Mouse (Mus musculus) kidney, embryonic 16.5 days (tissue): ENCODE data around the gene Man1a. TPM values are rescaled to one million over a fixed set of nuclear protein-coding genes. Genes with fewer than 3 reads are reported as not detected.

Experiments
- ATAC-seq: fragments of 200-750 bp; cut with Nextera tagmentation; 2 replicates; pipeline ENCODE4 v1.8.0; 2017; ENCODE audit warnings: moderate TSS enrichment; ENCODE audit not compliant: low FRiP score, low TSS enrichment
- H3K27ac ChIP-seq: fragments of 300-500 bp; sonication (generic); 2 replicates; pipeline ENCODE4 v1.5.1; 2014; ENCODE audit warnings: low read length
- H3K27me3 ChIP-seq: fragments of 300-500 bp; sonication (generic); 2 replicates; pipeline ENCODE4 v1.6.1; 2014; ENCODE audit warnings: low read length, control low read depth, mixed read lengths; ENCODE audit not compliant: insufficient read depth
- H3K36me3 ChIP-seq: fragments of 300-500 bp; sonication (generic); 2 replicates; pipeline ENCODE4 v1.6.1; 2014; ENCODE audit warnings: low read length, control low read depth, mixed read lengths; ENCODE audit not compliant: insufficient read depth
- H3K4me1 ChIP-seq: fragments of 300-500 bp; sonication (generic); 2 replicates; pipeline ENCODE4 v1.6.1; 2014; ENCODE audit warnings: low read length, control low read depth, mixed read lengths; ENCODE audit not compliant: insufficient read depth
- H3K4me2 ChIP-seq: fragments of 300-500 bp; sonication (generic); replicated peaks from 2 replicates; pipeline ENCODE4 v1.6.1; 2014; ENCODE audit warnings: low read depth, low read length
- H3K4me3 ChIP-seq: fragments of 300-500 bp; sonication (generic); 2 replicates; pipeline ENCODE4 v1.5.1; 2014; ENCODE audit warnings: mild to moderate bottlenecking, low read length
- H3K9ac ChIP-seq: fragments of 300-500 bp; sonication (generic); replicated peaks from 2 replicates; pipeline ENCODE4 v1.6.1; 2014; ENCODE audit warnings: low read length
- H3K9me3 ChIP-seq: fragments of 300-500 bp; sonication (generic); 2 replicates; pipeline ENCODE4 v1.6.1; 2016; ENCODE audit warnings: low read length, control low read depth
- WGBS: fragments of 180-500 bp; shearing (Covaris S2); extraction: QIAGEN DNeasy Blood & Tissue Kit; methylation state at CpG from one replicate; pipeline ENCODE4 v1.1.7; 2014; 5-methylcytosine and 5-hydroxymethylcytosine counted together
- polyA plus RNA-seq: library from polyadenylated mRNA; unstranded; fragments of >200 nt; fragmentation: Nextera tagmentation; extraction: Ambion mirVana; gene quantifications from 2 replicates; pipeline ENCODE4 v1.2.1, GENCODE M21; 2015

Gene Man1a
- polyA plus RNA-seq, 1 experiment from 2014 or later: 6.5 TPM

DNA sequence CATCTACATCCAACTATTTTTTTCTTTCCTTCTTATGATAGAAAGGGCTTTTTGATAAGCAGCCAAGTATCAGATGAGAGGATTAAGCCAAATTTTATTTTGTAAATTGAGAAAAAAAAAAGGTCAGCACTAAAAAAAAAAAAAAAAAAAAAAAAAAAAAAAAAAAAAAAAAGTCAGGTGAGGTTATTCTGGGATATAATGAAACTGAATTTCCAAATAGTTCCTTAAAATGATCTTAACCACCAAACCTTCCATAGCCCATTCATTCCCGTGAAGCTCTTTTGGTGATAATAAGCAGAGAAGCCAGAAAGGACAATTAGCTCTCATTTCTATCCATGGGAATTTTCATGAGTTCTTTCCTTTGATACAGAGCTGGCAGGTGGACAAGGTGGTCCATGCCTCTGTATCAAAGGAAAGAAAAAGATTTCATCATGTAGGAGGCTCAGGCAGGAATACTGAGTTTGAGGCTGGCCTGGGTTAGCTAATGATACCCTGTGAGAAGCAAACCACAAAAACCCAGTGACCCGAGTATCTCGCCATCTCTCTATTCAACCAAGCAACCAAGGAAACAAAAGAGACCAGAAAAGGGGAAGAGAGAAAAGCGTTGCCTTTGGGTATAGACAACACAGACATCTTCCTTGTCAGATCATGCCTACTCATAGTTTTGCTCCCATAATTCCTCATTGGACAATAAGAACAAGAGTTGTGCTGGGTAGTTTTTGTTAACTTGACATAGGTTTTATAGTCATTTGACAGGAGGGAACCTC, 162.7 kb downstream of the Man1a start:
- no peak for ATAC-seq
- Histone ChIP-seq H3K4me3 (no peak overlapping the region), H3K9me3 (no peaks in the 10 kb centered on the region), H3K4me2 (no peak overlapping the region), H3K27me3 (no peaks in the 10 kb centered on the region), H3K27ac (no peak overlapping the region), H3K36me3 (0 out of 2 replicates have a peak, but pooled peaks cover 2% of the 10 kb centered on the region), H3K9ac (no peak overlapping the region), H3K4me1 (peaks cover 7% of the 10 kb centered on the region; the same call in 1 of the 2 replicates)
- 93% methylated on average over 4 of the region's 4 CpGs for WGBS

DNA sequence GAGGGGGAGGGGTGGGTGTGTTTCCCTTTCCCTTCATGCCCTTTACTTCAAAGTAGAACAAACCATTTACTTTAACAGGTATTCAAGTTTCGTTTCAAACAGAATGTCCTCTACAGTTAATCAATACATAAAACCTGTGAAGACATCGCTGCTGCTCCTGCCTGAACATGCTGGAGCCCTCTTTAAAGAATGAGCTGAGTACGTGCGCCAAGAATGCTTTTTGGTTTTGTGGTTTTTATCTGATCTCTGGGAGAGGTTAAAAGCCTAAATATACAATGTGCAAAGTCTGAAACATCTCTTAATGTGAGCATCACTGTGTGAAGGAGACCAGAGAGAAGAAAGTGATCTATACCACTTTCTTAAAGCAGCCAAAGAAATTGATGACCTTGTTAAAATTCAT, 186.9 kb downstream of the Man1a start:
- H3K9ac ChIP-seq: no peak overlapping the region
- 61% methylated on average over 4 of the region's 4 CpGs for WGBS
- H3K27ac ChIP-seq: no peak overlapping the region
- no peak overlapping the region for H3K4me2 ChIP-seq
- H3K9me3 ChIP-seq: no peaks in the 10 kb centered on the region
- H3K36me3 ChIP-seq: no peaks in the 10 kb centered on the region
- no peak for ATAC-seq
- H3K4me1 ChIP-seq: no peaks in the 10 kb centered on the region
- no peak overlapping the region for H3K4me3 ChIP-seq
- no peaks in the 10 kb centered on the region for H3K27me3 ChIP-seq

DNA sequence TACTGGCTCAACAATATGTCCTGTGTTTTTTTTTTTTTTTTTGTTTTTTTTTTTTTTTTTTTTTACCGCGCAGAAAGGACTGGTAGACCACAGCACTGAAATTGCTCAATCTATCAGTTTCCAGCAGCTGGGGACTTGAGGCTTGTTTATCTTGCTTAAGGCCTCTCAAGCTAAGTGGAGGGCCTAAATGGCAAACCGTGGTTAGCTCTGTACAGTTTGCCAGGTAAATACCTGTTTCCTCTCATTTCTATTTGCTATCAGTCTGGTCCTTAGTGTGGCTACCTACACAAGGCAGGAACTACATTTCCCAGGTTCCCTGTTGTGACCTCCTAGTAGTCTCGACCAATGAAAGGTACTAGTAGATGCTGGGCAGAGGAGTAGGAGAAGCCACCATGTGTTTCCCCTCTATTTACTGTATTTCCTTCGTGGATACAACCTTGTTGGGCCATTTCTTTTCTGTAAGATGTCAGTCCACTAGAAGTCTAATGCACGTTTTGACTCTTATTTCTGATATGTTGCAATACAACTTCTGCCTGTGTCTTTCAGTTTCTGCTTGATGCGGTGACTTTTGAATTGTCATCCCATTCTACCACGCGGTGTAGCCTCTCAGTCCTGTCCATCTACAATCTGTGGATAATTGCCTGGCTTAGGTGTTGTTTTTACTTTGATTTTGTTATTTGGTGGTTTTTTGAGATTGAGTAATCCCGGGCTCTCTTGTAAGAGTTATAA, 187.9 kb downstream of the Man1a start:
- Histone ChIP-seq H3K27me3 (no peaks in the 10 kb centered on the region), H3K9me3 (no peaks in the 10 kb centered on the region), H3K9ac (no peak overlapping the region), H3K27ac (no peak overlapping the region), H3K4me3 (no peak overlapping the region), H3K4me1 (no peaks in the 10 kb centered on the region), H3K36me3 (no peaks in the 10 kb centered on the region), H3K4me2 (no peak overlapping the region)
- no peak for ATAC-seq
- 81% methylated on average over 10 of the region's 10 CpGs for WGBS

DNA sequence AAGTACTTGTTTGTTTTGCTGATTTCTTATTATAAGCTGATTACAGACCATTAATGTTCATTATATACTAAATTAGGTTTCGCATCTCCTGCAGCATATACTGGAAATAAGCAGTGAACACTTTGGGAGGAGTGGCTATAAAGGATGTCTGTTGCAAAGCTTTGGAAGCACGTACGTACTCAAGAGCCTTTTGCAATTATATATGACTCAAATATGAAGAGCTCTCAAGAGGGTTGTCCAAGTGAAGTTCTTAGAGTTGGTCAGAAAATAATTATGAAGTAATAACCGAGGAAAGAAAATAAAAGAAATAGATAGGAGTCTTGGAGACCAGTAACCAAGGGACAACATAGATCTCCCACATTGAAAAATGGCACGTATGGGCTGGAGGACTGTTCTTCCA, 189.9 kb downstream of the Man1a start:
- Histone ChIP-seq H3K9me3 (no peaks in the 10 kb centered on the region), H3K4me1 (no peaks in the 10 kb centered on the region), H3K4me2 (no peak overlapping the region), H3K9ac (no peak overlapping the region), H3K27ac (no peak overlapping the region), H3K4me3 (no peak overlapping the region), H3K27me3 (no peaks in the 10 kb centered on the region), H3K36me3 (no peaks in the 10 kb centered on the region)
- 84% methylated on average over 5 of the region's 5 CpGs for WGBS
- no peak for ATAC-seq

DNA sequence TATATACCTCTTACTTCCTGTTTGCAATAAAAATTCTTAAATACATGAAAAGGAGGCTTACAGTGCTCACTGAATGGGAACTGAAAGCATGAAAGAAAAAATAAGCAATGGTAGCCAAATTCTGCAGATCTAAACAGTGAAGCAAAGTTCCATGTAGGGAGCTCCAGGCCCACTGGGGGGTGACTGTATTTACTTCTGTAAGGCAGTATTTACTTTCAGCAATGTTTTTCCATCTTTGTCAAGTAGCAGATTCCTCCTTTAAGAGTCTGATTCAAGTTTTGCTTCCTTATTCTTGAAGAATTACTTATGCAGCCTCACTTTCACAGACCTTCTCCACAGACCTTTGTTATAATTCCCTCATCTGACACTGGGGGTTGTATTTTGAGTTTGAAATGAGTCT, 195.1 kb downstream of the Man1a start:
- H3K9ac ChIP-seq: no peak overlapping the region
- no peak overlapping the region for H3K4me3 ChIP-seq
- H3K36me3 ChIP-seq: no peaks in the 10 kb centered on the region
- H3K27me3 ChIP-seq: no peaks in the 10 kb centered on the region
- no peak overlapping the region for H3K4me2 ChIP-seq
- H3K27ac ChIP-seq: no peak overlapping the region
- ATAC-seq: no peak
- no peaks in the 10 kb centered on the region for H3K4me1 ChIP-seq
- no peaks in the 10 kb centered on the region for H3K9me3 ChIP-seq

DNA sequence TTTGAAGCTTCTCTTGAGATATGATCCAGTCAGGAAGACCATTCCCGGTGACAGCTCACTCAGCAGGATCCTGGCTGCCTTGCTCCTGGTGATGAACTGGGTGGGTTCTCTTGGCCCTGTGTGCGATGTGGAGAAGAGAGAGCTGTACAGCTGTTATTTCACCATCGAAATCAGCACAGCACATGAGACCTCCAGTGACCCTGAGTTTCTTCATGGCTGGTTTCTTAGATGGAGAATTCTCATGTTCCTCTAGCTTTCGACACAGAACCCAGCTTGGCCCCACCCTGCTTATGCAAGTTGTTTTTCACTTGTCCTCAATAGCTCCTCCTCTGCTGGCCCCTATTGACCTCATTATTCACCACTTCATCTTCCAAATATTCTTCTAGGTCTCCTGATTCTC, 200.5 kb downstream of the Man1a start:
- Histone ChIP-seq H3K4me1 (no peaks in the 10 kb centered on the region), H3K4me2 (no peak overlapping the region), H3K4me3 (no peak overlapping the region), H3K27ac (no peak overlapping the region), H3K36me3 (no peaks in the 10 kb centered on the region), H3K27me3 (no peaks in the 10 kb centered on the region), H3K9ac (no peak overlapping the region), H3K9me3 (no peaks in the 10 kb centered on the region)
- no peak for ATAC-seq
- WGBS: 84% methylated on average over 4 of the region's 4 CpGs

DNA sequence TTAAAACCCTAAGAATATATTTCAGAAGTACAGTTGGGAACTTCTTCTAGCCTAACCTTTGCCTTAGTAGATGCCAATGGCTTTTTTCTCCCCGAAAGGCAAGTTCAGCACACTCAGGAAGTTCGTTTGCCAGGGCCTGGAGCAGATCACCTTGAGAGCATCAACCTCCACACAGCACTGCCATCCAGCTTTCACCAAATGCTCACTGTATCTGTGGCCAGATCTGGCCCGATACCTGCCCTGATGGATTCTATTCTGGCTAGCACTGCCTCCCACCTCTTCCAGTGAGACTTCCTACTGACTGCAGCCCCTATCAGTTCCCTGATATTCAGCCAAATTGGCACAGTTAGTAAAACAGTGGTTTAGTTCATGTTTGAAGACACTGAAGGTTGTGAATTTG, 202.2 kb downstream of the Man1a start:
- Histone ChIP-seq H3K27ac (no peak overlapping the region), H3K36me3 (no peaks in the 10 kb centered on the region), H3K4me1 (no peaks in the 10 kb centered on the region), H3K9me3 (no peaks in the 10 kb centered on the region), H3K4me2 (no peak overlapping the region), H3K27me3 (no peaks in the 10 kb centered on the region), H3K4me3 (no peak overlapping the region), H3K9ac (no peak overlapping the region)
- 81% methylated on average over 3 of the region's 3 CpGs for WGBS
- ATAC-seq: no peak

DNA sequence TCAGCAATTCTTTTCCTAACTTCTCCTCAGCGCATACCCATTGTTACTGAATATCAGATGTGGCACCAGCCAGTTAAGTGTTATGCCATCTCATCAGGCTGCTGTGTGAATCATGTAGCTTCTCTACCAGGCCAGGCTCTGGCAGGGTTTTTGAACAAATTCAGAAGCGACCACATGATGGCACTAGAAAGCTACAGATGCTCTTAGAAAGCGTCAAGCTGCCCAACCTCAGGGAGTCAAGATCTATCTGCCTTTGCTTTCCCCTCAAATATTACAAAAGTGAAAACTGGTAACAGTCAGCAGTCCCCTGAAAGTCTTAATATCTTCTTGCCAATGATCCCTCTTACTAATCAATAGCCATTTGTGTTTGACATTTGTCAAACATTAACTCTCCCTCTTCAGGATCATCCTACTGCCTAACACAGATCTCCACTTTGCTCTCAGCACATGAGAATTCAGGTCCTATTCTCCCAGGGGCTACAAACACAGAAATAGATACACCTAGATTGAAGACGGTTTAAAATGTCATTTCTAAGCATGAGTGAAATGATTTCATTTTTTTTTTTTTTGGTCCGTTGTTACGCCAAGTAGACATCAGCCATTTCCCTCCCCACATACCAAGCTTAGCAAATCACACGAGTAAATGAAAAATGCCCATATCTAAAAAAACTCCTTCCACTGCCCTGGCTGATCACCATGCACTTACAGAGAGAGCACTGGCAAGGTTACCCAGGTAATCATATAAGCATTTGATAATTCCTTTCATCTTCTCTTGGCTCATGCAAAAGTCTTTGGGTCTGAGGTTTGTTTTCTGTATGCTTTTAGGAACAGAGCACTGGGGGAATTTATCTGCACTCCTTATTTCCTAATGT, 212.7 kb downstream of the Man1a start:
- Histone ChIP-seq H3K27me3 (no peaks in the 10 kb centered on the region), H3K4me2 (no peak overlapping the region), H3K27ac (no peak overlapping the region), H3K4me1 (no peaks in the 10 kb centered on the region), H3K4me3 (no peak overlapping the region), H3K9ac (no peak overlapping the region), H3K9me3 (no peaks in the 10 kb centered on the region), H3K36me3 (no peaks in the 10 kb centered on the region)
- WGBS: 50% methylated on average over 7 of the region's 7 CpGs
- ATAC-seq: peak; percentile 86

DNA sequence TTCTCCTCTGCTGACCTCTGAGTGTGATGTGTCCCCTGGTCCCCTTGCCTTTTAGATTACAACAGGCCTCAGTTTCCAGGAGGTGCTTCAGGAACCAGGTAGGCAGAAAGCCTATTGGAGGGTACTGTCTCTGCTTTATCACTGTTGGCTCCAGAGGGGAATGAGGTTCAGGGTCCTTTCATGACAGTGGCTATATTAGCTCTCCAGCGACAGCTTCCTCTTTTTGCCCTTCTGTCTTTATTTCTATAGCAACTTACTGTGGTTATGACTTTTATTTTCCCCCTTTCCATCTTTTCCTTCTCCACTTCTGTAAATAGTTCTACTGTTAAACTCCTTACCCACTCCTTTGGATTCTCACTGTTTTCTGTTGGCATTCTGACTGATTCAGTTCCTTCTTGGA, 216.5 kb downstream of the Man1a start:
- Histone ChIP-seq H3K9me3 (no peaks in the 10 kb centered on the region), H3K27me3 (no peaks in the 10 kb centered on the region), H3K27ac (no peak overlapping the region), H3K9ac (no peak overlapping the region), H3K4me3 (no peak overlapping the region), H3K4me2 (no peak overlapping the region), H3K4me1 (no peaks in the 10 kb centered on the region), H3K36me3 (no peaks in the 10 kb centered on the region)
- 76% methylated on average over 1 of the region's 1 CpGs for WGBS
- ATAC-seq: no peak
